Mouse (Mus musculus) embryo, embryonic 10.5 days (tissue): ENCODE measurements around the gene Fgf22.

Experiments used
- DNase-seq: peaks from one replicate; pipeline ENCODE4 v3.0.0-alpha.2; 2015; ENCODE audit warnings: low spot score

Fgf22 gene

GRCm38 (mm10) chr10:79767372-79768244 lies 12.7 kb downstream of the Fgf22 start:
- peak; percentile 97 for DNase-seq

- DNase-seq = peak; percentile 87
Observed at GRCm38 (mm10) chr10:79768400-79768799, 13.5 kb downstream of the Fgf22 start.

- no peak for DNase-seq
Observed at GRCm38 (mm10) chr10:79769329-79769728, 14.5 kb downstream of the Fgf22 start.

GRCm38 (mm10) chr10:79772320-79772719 lies 17.4 kb downstream of the Fgf22 start:
- no peak for DNase-seq

- no peak for DNase-seq
Observed at GRCm38 (mm10) chr10:79773208-79773607, 18.3 kb downstream of the Fgf22 start.

GRCm38 (mm10) chr10:79774486-79775279 lies 19.8 kb downstream of the Fgf22 start:
- no peak for DNase-seq

GRCm38 (mm10) chr10:79777103-79777531 lies 22.2 kb downstream of the Fgf22 start, which contains the start of gene Fstl3:
Gene Fstl3 (plus strand): TSS chr10:79777272.
- DNase-seq = peak; percentile 28

- no peak for DNase-seq
Observed at GRCm38 (mm10) chr10:79778006-79778405, 23.1 kb downstream of the Fgf22 start.

GRCm38 (mm10) chr10:79779193-79779592 lies 24.3 kb downstream of the Fgf22 start:
- no peak for DNase-seq

- peak; percentile 96 for DNase-seq
Observed at GRCm38 (mm10) chr10:79779784-79780663, 25.1 kb downstream of the Fgf22 start.

GRCm38 (mm10) chr10:79780664-79781015 lies 25.8 kb downstream of the Fgf22 start:
- peak; percentile 82 for DNase-seq

- no peak for DNase-seq
Observed at GRCm38 (mm10) chr10:79781139-79781538, 26.3 kb downstream of the Fgf22 start.

GRCm38 (mm10) chr10:79781956-79782355 lies 27.1 kb downstream of the Fgf22 start:
- DNase-seq = no peak

- DNase-seq = no peak
Observed at GRCm38 (mm10) chr10:79783050-79783449, 28.2 kb downstream of the Fgf22 start.

GRCm38 (mm10) chr10:79783920-79784800 lies 29.3 kb downstream of the Fgf22 start:
- DNase-seq = peak; percentile 81

- peak; percentile 84 for DNase-seq
Observed at GRCm38 (mm10) chr10:79788386-79789158, 33.7 kb downstream of the Fgf22 start.

GRCm38 (mm10) chr10:79789581-79789980 lies 34.7 kb downstream of the Fgf22 start:
- no peak for DNase-seq

- no peak for DNase-seq
Observed at GRCm38 (mm10) chr10:79790861-79791260, 36.0 kb downstream of the Fgf22 start, which contains the start of gene Prss57. Gene Prss57 (minus strand): TSS chr10:79790961.

- DNase-seq = no peak
Observed at GRCm38 (mm10) chr10:79792339-79793040, 37.6 kb downstream of the Fgf22 start.
